Mouse (Mus musculus) liver, postnatal 0 days (tissue): Measurements from ENCODE around the gene Supt5. TPM values are rescaled to one million over a fixed set of nuclear protein-coding genes. Genes with fewer than 3 reads are reported as not detected.

Source experiments
- ATAC-seq: fragments of 200-750 bp; cut with Nextera tagmentation; 2 replicates; pipeline ENCODE4 v1.8.0; 2017; ENCODE audit warnings: mild to moderate bottlenecking, moderate library complexity
- DNase-seq: peaks from one replicate; pipeline ENCODE4 v3.0.0-alpha.2; 2016
- H3K27ac ChIP-seq: fragments of 300-500 bp; sonication (generic); 2 replicates; pipeline ENCODE4 v1.5.1; 2014; ENCODE audit warnings: antibody characterized with exemption, moderate library complexity, mild to moderate bottlenecking, low read depth
- H3K27me3 ChIP-seq: fragments of 300-500 bp; sonication (generic); 2 replicates; pipeline ENCODE4 v1.6.1; 2014; ENCODE audit warnings: low read length, control low read depth, mixed read lengths; ENCODE audit not compliant: insufficient read depth
- H3K36me3 ChIP-seq: fragments of 300-500 bp; sonication (generic); replicated peaks from 2 replicates; pipeline ENCODE4 v1.6.1; 2014; ENCODE audit warnings: mild to moderate bottlenecking, control low read depth, low read length, moderate library complexity, mixed read lengths; ENCODE audit not compliant: insufficient read depth
- H3K4me1 ChIP-seq: fragments of 300-500 bp; sonication (generic); 2 replicates; pipeline ENCODE4 v1.6.1; 2014; ENCODE audit warnings: antibody characterized with exemption, mild to moderate bottlenecking, control low read depth; ENCODE audit not compliant: insufficient read depth
- H3K4me2 ChIP-seq: fragments of 300-500 bp; sonication (generic); 2 replicates; pipeline ENCODE4 v1.6.1; 2014; ENCODE audit warnings: low read depth, mild to moderate bottlenecking, low read length, moderate library complexity, mixed read lengths
- H3K4me3 ChIP-seq: fragments of 300-500 bp; sonication (generic); 2 replicates; pipeline ENCODE4 v1.5.1; 2014; ENCODE audit warnings: low read depth, low read length
- H3K9ac ChIP-seq: fragments of 300-500 bp; sonication (generic); replicated peaks from 2 replicates; pipeline ENCODE4 v1.6.1; 2014; ENCODE audit warnings: mild to moderate bottlenecking, moderate library complexity
- H3K9me3 ChIP-seq: fragments of 300-500 bp; sonication (generic); 2 replicates; pipeline ENCODE4 v1.6.1; 2016; ENCODE audit warnings: mild to moderate bottlenecking, control low read depth, low read length, mixed read lengths
- CTCF ChIP-seq: sonication (generic); IDR thresholded peaks from 2 replicates; pipeline ENCODE4 v1.5.1; 2016; ENCODE audit warnings: antibody characterized with exemption, low read depth
- EP300 ChIP-seq: IDR thresholded peaks from 2 replicates; pipeline ENCODE4 v1.6.1; 2016; ENCODE audit warnings: antibody characterized with exemption, low read depth, mild to moderate bottlenecking
- WGBS: fragments of 180-500 bp; shearing (Covaris S2); extraction: QIAGEN DNeasy Blood & Tissue Kit; methylation state at CpG from one replicate; pipeline ENCODE4 v1.1.7; 2014; ENCODE audit not compliant: insufficient replicate concordance; 5-methylcytosine and 5-hydroxymethylcytosine counted together
- polyA plus RNA-seq: library from polyadenylated mRNA; unstranded; fragments of >200 nt; fragmentation: Nextera tagmentation; extraction: Ambion mirVana; gene quantifications from 2 replicates; pipeline ENCODE4 v1.2.1, GENCODE M21; 2015

Gene Supt5
- polyA plus RNA-seq, 1 experiment from 2014 or later: 21.0 TPM

DNA sequence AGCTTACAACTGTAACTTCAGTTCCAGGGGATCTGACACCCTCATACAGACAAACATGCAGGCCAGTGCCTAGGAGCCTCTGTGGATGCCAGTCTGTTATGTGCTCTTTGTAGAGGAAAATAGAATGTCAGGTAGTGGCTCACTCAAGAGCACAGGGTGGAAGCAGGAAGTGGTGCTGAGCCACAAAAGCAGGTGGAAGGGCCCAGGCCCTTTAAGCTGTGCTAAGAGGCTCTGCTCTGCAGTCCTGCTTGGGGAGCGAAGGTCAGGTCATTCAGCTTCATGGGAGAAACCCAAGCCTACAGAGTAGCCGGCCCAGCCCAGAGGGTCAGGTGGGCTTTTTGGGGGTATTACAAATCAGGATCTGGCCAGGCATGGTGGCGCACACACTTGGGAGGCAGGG, 16.7 kb upstream of the Supt5 start:
- no peak overlapping the region for H3K4me2 ChIP-seq
- no peaks in the 10 kb centered on the region for H3K9me3 ChIP-seq
- H3K27me3 ChIP-seq: no peaks in the 10 kb centered on the region
- H3K27ac ChIP-seq: no peak overlapping the region
- H3K4me1 ChIP-seq: peaks cover 23% of the 10 kb centered on the region
- 80% methylated on average over 3 of the region's 3 CpGs for WGBS
- H3K9ac ChIP-seq: no peak overlapping the region
- TF ChIP-seq EP300: no peak
- no peak for TF ChIP-seq CTCF
- ATAC-seq (no peak), DNase-seq (no peak)
- peaks cover 28% of the 10 kb centered on the region for H3K36me3 ChIP-seq
- no peak overlapping the region for H3K4me3 ChIP-seq

DNA sequence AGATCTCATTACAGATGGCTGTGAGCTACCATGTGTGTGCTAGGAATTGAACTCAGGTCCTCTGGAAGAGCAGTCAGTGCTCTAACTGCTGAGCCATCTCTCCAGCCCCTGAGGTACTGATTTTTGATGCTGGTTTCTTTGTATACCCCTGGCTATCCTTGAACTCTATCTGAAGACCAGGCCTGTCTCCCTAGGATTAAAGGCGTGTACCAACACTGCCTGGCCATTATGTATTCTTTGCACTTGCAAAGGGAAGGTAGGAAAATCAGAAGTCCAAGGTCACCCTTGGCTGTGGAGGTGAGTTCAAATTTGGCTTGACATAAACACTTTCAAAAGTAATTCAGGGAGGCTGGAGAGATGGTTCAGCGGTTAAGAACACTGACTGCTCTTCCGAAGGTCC, 16.1 kb upstream of the Supt5 start:
- Histone ChIP-seq H3K4me2 (no peak overlapping the region), H3K36me3 (peaks cover 23% of the 10 kb centered on the region), H3K4me1 (peaks cover 29% of the 10 kb centered on the region), H3K4me3 (no peak overlapping the region), H3K9ac (no peak overlapping the region), H3K27me3 (no peaks in the 10 kb centered on the region), H3K27ac (no peak overlapping the region), H3K9me3 (no peaks in the 10 kb centered on the region)
- TF ChIP-seq CTCF (no peak), EP300 (no peak)
- DNase-seq (no peak), ATAC-seq (no peak)
- 90% methylated on average over 3 of the region's 3 CpGs for WGBS

DNA sequence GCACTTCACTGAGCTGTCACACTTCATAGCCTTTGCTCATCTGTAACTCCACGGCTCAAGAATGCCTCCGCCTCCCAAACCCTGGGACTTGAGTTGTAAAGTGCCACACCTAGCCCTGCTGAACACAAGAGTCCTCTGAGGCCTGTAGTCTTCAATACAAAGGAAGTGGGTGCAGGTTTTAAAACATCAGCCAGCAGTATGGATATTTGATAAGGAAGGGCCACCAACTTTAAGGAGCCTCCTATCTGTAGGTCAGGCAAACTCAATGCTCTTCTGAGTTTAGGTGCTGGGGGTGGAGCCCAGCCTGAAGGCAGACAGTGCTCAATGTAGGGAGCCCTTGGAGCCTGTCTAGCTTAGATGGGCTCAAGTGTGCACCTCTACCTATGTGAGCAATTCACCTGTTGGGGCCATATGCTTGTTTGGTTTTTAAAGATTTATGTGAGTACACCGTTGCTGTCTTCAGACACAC, 15.6 kb upstream of the Supt5 start:
- Histone ChIP-seq H3K36me3 (peaks cover 23% of the 10 kb centered on the region), H3K9ac (no peak overlapping the region), H3K27me3 (no peaks in the 10 kb centered on the region), H3K9me3 (no peaks in the 10 kb centered on the region), H3K4me3 (no peak overlapping the region), H3K27ac (no peak overlapping the region), H3K4me2 (no peak overlapping the region), H3K4me1 (peaks cover 32% of the 10 kb centered on the region)
- ATAC-seq (no peak), DNase-seq (no peak)
- no peak for TF ChIP-seq EP300
- no peak for TF ChIP-seq CTCF
- 72% methylated on average over 3 of the region's 3 CpGs for WGBS

DNA sequence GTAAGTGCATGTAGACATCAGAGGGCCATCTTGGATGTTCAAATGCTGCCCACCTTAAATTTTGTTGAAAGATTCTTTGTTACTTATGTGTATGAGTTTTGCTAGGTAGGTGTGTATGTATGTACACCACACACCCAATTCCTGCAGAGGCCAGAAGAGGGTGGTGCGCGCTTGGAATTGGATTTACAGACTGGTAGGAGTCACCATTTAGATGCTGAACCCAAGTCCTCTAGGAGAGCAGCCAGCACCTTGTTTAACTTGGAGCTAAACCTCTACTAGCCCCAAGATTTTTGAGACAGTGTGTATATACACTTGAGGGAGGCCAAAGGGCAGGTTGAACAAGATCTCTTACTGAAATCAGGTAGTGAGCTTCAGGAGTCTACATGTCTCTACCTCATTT, 14.7 kb upstream of the Supt5 start:
- WGBS: 85% methylated on average over 2 of the region's 2 CpGs
- H3K27ac ChIP-seq: no peak overlapping the region
- H3K36me3 ChIP-seq: peaks cover 23% of the 10 kb centered on the region
- H3K4me1 ChIP-seq: peaks cover 25% of the 10 kb centered on the region
- DNase-seq (no peak), ATAC-seq (no peak)
- no peak overlapping the region for H3K9ac ChIP-seq
- no peak overlapping the region for H3K4me2 ChIP-seq
- H3K27me3 ChIP-seq: no peaks in the 10 kb centered on the region
- no peak overlapping the region for H3K4me3 ChIP-seq
- no peaks in the 10 kb centered on the region for H3K9me3 ChIP-seq
- TF ChIP-seq EP300: no peak
- TF ChIP-seq CTCF: peak; percentile 24; the same call in 1 of the 2 replicates

DNA sequence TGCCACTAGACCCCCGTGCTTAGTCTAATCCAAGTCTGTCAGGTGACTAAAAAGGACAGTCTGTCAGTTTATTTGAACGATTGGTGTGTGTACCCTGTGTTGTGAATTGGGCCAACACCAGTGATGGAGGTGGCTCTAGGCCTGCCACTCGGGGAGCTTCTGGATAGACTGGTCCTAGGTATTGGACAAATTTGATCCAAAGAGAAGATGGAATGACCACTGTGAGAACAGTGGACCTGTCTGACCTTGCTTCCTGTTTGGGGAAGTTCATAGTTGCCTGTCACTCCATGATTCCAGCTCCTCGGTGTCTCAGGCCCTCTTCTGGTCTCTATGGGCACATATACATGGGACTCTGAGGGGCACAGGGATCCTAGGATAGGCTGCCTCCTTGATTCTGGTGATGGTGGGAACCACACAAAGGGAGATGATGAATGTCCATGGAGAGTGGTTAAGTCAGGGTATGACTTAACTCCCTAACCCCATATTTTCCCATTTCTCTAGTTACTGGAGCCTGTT, 13.2 kb upstream of the Supt5 start:
- H3K36me3 ChIP-seq: peaks cover 23% of the 10 kb centered on the region
- no peaks in the 10 kb centered on the region for H3K9me3 ChIP-seq
- 7% methylated on average over 4 of the region's 4 CpGs for WGBS
- H3K27me3 ChIP-seq: no peaks in the 10 kb centered on the region
- DNase-seq (no peak), ATAC-seq (no peak)
- H3K4me1 ChIP-seq: peaks cover 19% of the 10 kb centered on the region
- H3K4me2 ChIP-seq: peak overlapping the region; percentile 85
- H3K4me3 ChIP-seq: peak overlapping the region; percentile 82
- no peak for TF ChIP-seq CTCF
- no peak for TF ChIP-seq EP300
- H3K27ac ChIP-seq: no peak overlapping the region
- H3K9ac ChIP-seq: peak overlapping the region; percentile 88

DNA sequence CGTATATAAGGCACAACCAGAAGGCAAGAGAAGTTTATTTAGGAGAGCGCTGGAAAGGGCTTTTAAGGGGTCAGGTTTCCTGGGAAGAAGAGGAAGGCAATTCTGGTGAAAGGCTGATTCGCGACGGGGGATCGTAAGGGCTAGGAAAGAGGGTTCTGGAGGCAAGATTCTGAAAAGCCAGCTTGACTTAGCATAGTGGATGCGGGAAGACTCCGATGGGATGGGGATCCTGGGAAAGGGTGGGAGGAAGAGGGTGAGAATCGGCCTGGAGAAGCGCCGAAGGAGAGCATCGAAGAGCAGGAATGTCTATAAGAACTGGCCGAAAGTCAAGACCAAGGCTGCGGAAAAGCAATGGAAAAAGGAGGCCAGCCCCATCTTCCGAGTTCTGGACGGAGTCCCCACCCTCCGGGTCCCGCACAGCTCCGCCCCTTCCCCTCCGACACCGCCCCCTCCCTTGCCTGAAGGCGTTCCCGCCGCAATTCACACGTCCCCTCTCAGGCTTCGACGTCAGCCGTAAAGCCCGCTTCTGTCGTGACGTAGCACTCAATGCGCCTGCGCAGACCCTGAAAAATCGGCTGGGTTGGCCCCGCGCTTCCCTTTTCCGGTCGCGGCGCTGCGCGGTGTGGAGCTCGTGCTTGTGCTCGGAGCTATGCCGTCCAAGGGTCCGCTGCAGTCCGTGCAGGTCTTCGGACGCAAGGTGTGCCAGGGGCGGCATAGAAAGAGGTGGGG, 11.8 kb upstream of the Supt5 start, which contains the start of gene Rps16:
TSS of gene Rps16 (plus strand) at position 498 of the 729 bp plus-strand sequence.
- Histone ChIP-seq H3K27me3 (no peaks in the 10 kb centered on the region), H3K36me3 (peaks cover 23% of the 10 kb centered on the region), H3K4me2 (peak within 1 kb of the TSS; percentile 85), H3K9me3 (no peaks in the 10 kb centered on the region), H3K27ac (peak within 1 kb of the TSS; percentile 79), H3K9ac (peak within 1 kb of the TSS; percentile 88), H3K4me3 (peak within 1 kb of the TSS; percentile 82), H3K4me1 (peaks cover 18% of the 10 kb centered on the region)
- WGBS: 5% methylated on average over 47 of the region's 50 CpGs
- DNase-seq (peak; percentile 99), ATAC-seq (peak; percentile 92)
- TF ChIP-seq CTCF (peak; percentile 10; the same call in 1 of the 2 replicates), EP300 (no peak; the same call in 1 of the 2 replicates)
